Mouse (Mus musculus) forebrain, embryonic 10.5 days (tissue): ENCODE results near the gene Clptm1l. TPM values are rescaled to one million over a fixed set of nuclear protein-coding genes. Genes with fewer than 3 reads are reported as not detected.

Experiments used
- DNase-seq: peaks from one replicate; pipeline ENCODE4 v3.0.0-alpha.2; 2017; ENCODE audit warnings: low spot score; ENCODE audit errors: extremely low spot score
- H3K27ac ChIP-seq: fragments of 300-500 bp; sonication (generic); 2 replicates; pipeline ENCODE4 v1.5.1; 2016; ENCODE audit warnings: mild to moderate bottlenecking
- H3K27me3 ChIP-seq: fragments of 300-500 bp; sonication (generic); 2 replicates; pipeline ENCODE4 v1.6.1; 2016; ENCODE audit warnings: mild to moderate bottlenecking; ENCODE audit not compliant: poor library complexity, severe bottlenecking
- H3K36me3 ChIP-seq: fragments of 300-500 bp; sonication (generic); replicated peaks from 2 replicates; pipeline ENCODE4 v1.6.1; 2016; ENCODE audit warnings: mild to moderate bottlenecking, moderate library complexity
- H3K4me1 ChIP-seq: fragments of 300-500 bp; sonication (generic); 2 replicates; pipeline ENCODE4 v1.6.1; 2016
- H3K4me3 ChIP-seq: fragments of 300-500 bp; sonication (generic); 2 replicates; pipeline ENCODE4 v1.5.1; 2016; ENCODE audit warnings: mild to moderate bottlenecking, moderate library complexity
- H3K9me3 ChIP-seq: fragments of 300-500 bp; sonication (generic); 2 replicates; pipeline ENCODE4 v1.6.1; 2016; ENCODE audit warnings: mild to moderate bottlenecking, moderate library complexity
- WGBS: fragments of 180-500 bp; shearing (Covaris S2); methylation state at CpG from one replicate; pipeline ENCODE4 v1.1.7; 2016; 5-methylcytosine and 5-hydroxymethylcytosine counted together
- polyA plus RNA-seq: library from polyadenylated mRNA; unstranded; fragments of >200 nt; fragmentation: Nextera tagmentation; extraction: Ambion mirVana; gene quantifications from 2 replicates; pipeline ENCODE4 v1.2.1, GENCODE M21; 2016

The Clptm1l gene
- polyA plus RNA-seq = 103 and 104 TPM in 2 replicates

- no peaks in the 10 kb centered on the region for H3K9me3 ChIP-seq
- H3K4me1 ChIP-seq = peaks cover 24% of the 10 kb centered on the region
- H3K4me3 ChIP-seq = peak within 1 kb of the TSS; percentile 91
- peak; percentile 96 for DNase-seq
- H3K36me3 ChIP-seq = peaks cover 30% of the 10 kb centered on the region
- H3K27ac ChIP-seq = peak within 1 kb of the TSS; percentile 92
- H3K27me3 ChIP-seq = no peaks in the 10 kb centered on the region
- under 1% methylated on average over 53 of the region's 53 CpGs for WGBS
Observed at GRCm38 (mm10) chr13:73603522-73604155, at the start of gene Clptm1l. TSS of gene Clptm1l (plus strand) at chr13:73604006.

DNA sequence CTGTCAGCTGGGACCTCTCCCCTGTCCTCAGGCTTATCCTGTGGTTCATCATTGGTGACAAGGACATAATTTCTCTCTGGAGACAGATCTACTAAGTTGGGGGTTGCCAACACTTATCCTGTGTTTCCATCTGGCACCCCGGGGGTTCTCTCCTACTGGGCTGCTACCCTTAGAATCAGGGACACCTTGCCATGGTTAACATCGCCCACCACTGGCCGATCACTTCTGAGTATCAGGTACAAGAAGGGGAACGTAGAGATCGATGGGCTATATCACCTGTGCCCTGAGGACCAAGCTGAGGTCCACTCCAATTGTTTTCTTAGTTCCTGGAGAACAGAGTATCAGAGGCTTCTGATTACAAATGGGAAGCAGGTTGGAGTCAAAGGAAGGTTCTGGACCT, 39.6 kb upstream of the Clptm1l start:
- H3K27ac ChIP-seq = no peak overlapping the region
- WGBS = 92% methylated on average over 5 of the region's 5 CpGs
- no peaks in the 10 kb centered on the region for H3K9me3 ChIP-seq
- no peak overlapping the region for H3K4me3 ChIP-seq
- no peaks in the 10 kb centered on the region for H3K27me3 ChIP-seq
- H3K4me1 ChIP-seq = no peaks in the 10 kb centered on the region
- H3K36me3 ChIP-seq = no peaks in the 10 kb centered on the region
- DNase-seq = no peak

- H3K4me1 ChIP-seq = no peaks in the 10 kb centered on the region
- H3K36me3 ChIP-seq = no peaks in the 10 kb centered on the region
- no peaks in the 10 kb centered on the region for H3K9me3 ChIP-seq
- H3K27ac ChIP-seq = no peak overlapping the region
- no peak for DNase-seq
- no peak overlapping the region for H3K4me3 ChIP-seq
- H3K27me3 ChIP-seq = no peaks in the 10 kb centered on the region
Observed at GRCm38 (mm10) chr13:73575051-73575450, 28.8 kb upstream of the Clptm1l start.

GRCm38 (mm10) chr13:73577277-73577676, 26.5 kb upstream of the Clptm1l start:
- H3K4me1 ChIP-seq = no peaks in the 10 kb centered on the region
- DNase-seq = no peak
- no peak overlapping the region for H3K4me3 ChIP-seq
- H3K27ac ChIP-seq = no peak overlapping the region
- no peaks in the 10 kb centered on the region for H3K9me3 ChIP-seq
- 86% methylated on average over 2 of the region's 2 CpGs for WGBS
- H3K36me3 ChIP-seq = no peaks in the 10 kb centered on the region
- H3K27me3 ChIP-seq = no peaks in the 10 kb centered on the region

DNA sequence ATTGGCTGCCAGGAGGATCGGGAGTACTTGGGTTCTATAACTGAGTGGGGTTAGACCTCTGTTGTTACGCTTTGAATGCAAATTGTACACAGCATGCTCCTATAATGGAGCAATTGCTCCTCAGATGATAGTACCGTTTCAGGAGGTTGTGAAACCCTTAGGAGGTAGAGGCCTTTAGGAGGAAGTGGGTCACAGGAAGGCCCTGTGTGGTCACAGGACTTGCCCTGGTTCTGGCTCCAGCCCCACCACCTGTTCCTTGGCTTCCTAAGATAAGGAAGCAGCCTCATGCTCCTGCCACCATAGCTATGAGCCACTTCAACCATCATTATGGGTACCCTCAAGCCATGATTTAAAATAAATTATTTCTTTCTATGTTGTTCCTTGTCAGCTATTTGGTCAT, 12.3 kb upstream of the Clptm1l start:
- WGBS = 87% methylated on average over 3 of the region's 3 CpGs
- H3K27me3 ChIP-seq = no peaks in the 10 kb centered on the region; the same call in 1 of the 2 replicates
- H3K9me3 ChIP-seq = no peaks in the 10 kb centered on the region
- no peaks in the 10 kb centered on the region for H3K36me3 ChIP-seq
- no peaks in the 10 kb centered on the region for H3K4me1 ChIP-seq
- H3K4me3 ChIP-seq = no peak overlapping the region
- no peak overlapping the region for H3K27ac ChIP-seq
- DNase-seq = no peak

- no peaks in the 10 kb centered on the region for H3K36me3 ChIP-seq
- no peak for DNase-seq
- no peaks in the 10 kb centered on the region for H3K9me3 ChIP-seq
- no peak overlapping the region for H3K4me3 ChIP-seq
- WGBS = 51% methylated on average over 2 of the region's 2 CpGs
- no peaks in the 10 kb centered on the region; the same call in 1 of the 2 replicates for H3K27me3 ChIP-seq
- H3K27ac ChIP-seq = no peak overlapping the region
- H3K4me1 ChIP-seq = no peaks in the 10 kb centered on the region
Observed at GRCm38 (mm10) chr13:73592546-73592945, 11.3 kb upstream of the Clptm1l start.

- H3K4me3 ChIP-seq = no peak overlapping the region
- no peaks in the 10 kb centered on the region; the same call in 1 of the 2 replicates for H3K27me3 ChIP-seq
- no peaks in the 10 kb centered on the region for H3K9me3 ChIP-seq
- DNase-seq = no peak
- H3K36me3 ChIP-seq = no peaks in the 10 kb centered on the region
- 80% methylated on average over 4 of the region's 4 CpGs for WGBS
- H3K4me1 ChIP-seq = no peaks in the 10 kb centered on the region
- no peak overlapping the region for H3K27ac ChIP-seq
Observed at GRCm38 (mm10) chr13:73596276-73596675, 7.5 kb upstream of the Clptm1l start.

DNA sequence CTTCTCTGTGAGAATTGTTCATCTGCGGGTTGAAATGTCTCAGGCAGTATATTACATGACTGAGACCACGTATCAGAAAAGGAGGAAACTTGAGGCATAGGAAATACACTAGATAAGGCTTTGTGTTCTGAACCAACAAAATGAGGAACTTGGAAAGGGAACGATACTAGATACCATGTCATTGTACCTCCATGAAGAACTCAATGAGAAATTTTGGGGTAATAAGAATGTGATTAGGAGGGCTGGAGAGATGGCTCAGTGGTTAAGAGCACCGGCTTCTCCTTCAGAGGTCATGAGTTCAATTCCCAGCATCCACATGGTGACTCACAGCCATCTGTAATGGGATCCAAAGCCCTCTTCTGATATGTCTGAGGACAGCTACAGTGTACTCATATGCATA, 3.6 kb upstream of the Clptm1l start:
- WGBS = 84% methylated on average over 4 of the region's 4 CpGs
- no peak for DNase-seq
- no peaks in the 10 kb centered on the region for H3K9me3 ChIP-seq

GRCm38 (mm10) chr13:73603046-73603445, 760 bp upstream of the Clptm1l start:
- Histone ChIP-seq H3K36me3 (peaks cover 24% of the 10 kb centered on the region), H3K4me1 (peaks cover 24% of the 10 kb centered on the region), H3K4me3 (peak overlapping the region; percentile 91), H3K9me3 (no peaks in the 10 kb centered on the region), H3K27me3 (no peaks in the 10 kb centered on the region), H3K27ac (peak overlapping the region; percentile 92)
- WGBS = 45% methylated on average over 4 of the region's 4 CpGs
- DNase-seq = no peak

More for the DNA sequence above, 3.6 kb upstream of the Clptm1l start:
- no peaks in the 10 kb centered on the region for H3K27me3 ChIP-seq
- peaks cover 18% of the 10 kb centered on the region for H3K4me1 ChIP-seq
- no peak overlapping the region for H3K4me3 ChIP-seq
- H3K27ac ChIP-seq = no peak overlapping the region
- H3K36me3 ChIP-seq = no peaks in the 10 kb centered on the region

DNA sequence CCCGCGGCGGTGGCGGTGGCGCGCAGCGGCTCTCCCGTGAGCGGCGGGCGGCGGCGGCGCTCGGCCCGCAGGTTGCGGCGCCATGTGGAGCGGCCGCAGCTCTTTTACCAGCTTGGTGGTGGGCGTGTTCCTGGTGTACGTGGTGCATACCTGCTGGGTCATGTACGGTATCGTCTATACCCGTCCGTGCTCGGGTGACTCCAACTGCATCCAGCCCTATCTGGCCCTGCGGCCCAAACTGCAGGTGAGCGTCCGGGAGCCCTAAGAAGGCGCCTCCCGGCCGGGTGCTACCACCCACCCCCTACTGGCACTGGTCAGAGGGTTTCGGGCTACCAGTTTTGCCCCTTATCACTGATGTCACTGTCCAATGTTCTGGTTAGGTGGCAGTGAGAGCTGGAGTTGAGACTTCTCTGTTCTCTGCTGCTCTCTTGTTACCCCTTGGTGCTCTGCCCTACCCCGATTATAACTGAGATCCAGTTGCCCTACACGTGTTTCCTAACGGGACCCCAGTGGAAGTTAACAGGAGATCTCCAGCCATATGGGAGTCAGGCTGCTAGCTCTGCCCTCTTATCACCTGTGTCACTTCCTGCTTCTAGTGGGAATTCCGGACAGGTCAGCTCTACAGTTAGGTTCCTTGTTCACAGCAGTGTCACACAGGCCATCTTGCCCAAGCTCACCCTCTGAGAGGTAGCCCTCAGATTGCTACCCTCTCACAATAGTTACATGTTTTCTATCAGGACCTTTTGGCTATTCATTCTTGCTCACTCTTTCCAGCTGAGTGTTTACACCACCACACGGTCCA, 551 bp downstream of the Clptm1l start:
- Histone ChIP-seq H3K4me3 (peak overlapping the region; percentile 91), H3K36me3 (peaks cover 38% of the 10 kb centered on the region), H3K9me3 (no peaks in the 10 kb centered on the region), H3K27ac (peak overlapping the region; percentile 92), H3K4me1 (peaks cover 24% of the 10 kb centered on the region), H3K27me3 (no peaks in the 10 kb centered on the region)
- 4% methylated on average over 39 of the region's 39 CpGs for WGBS
- no peak for DNase-seq

GRCm38 (mm10) chr13:73618406-73618805, 14.6 kb downstream of the Clptm1l start:
- Histone ChIP-seq H3K27ac (no peak overlapping the region), H3K4me3 (no peak overlapping the region), H3K9me3 (no peaks in the 10 kb centered on the region), H3K4me1 (no peaks in the 10 kb centered on the region), H3K36me3 (peaks cover 87% of the 10 kb centered on the region), H3K27me3 (no peaks in the 10 kb centered on the region)
- 88% methylated on average over 5 of the region's 5 CpGs for WGBS
- no peak for DNase-seq

GRCm38 (mm10) chr13:73620637-73621036, 16.8 kb downstream of the Clptm1l start:
- Histone ChIP-seq H3K27me3 (no peaks in the 10 kb centered on the region), H3K4me1 (no peaks in the 10 kb centered on the region), H3K4me3 (no peak overlapping the region), H3K9me3 (no peaks in the 10 kb centered on the region), H3K27ac (no peak overlapping the region), H3K36me3 (peaks cover 65% of the 10 kb centered on the region)
- no peak for DNase-seq
- 74% methylated on average over 6 of the region's 6 CpGs for WGBS

- Histone ChIP-seq H3K4me1 (peaks cover 26% of the 10 kb centered on the region), H3K9me3 (no peaks in the 10 kb centered on the region), H3K27me3 (peaks cover 10% of the 10 kb centered on the region), H3K4me3 (peak overlapping the region; percentile 76), H3K36me3 (peaks cover 28% of the 10 kb centered on the region), H3K27ac (peak overlapping the region; percentile 88)
- DNase-seq = no peak
- whole genome bisulfite sequencing = 45% methylated on average over 6 of the region's 6 CpGs
Observed at GRCm38 (mm10) chr13:73626410-73626744, 22.6 kb downstream of the Clptm1l start.
